Mouse (Mus musculus) spleen, postnatal 4 days (tissue): ENCODE data around the gene Rbpjl.

Experiments used
- DNase-seq, 2 experiments: peaks; one replicate each; pipeline ENCODE4 v3.0.0; 2022; ENCODE audit warnings: low spot score in 2 of 2

Gene Rbpjl

GRCm38 (mm10) chr2:164445399-164446085, 42.6 kb downstream of the Rbpjl start:
- no peak for DNase-seq

GRCm38 (mm10) chr2:164446086-164446469, 43.1 kb downstream of the Rbpjl start:
- DNase-seq: no peak

- no peak for DNase-seq
Observed at GRCm38 (mm10) chr2:164448140-164448539, 45.2 kb downstream of the Rbpjl start.

- DNase-seq: no peak
Observed at GRCm38 (mm10) chr2:164448921-164449320, 46.0 kb downstream of the Rbpjl start.

GRCm38 (mm10) chr2:164449341-164450042, 46.6 kb downstream of the Rbpjl start:
- DNase-seq: no peak

- no peak for DNase-seq
Observed at GRCm38 (mm10) chr2:164452000-164452676, 49.2 kb downstream of the Rbpjl start.

GRCm38 (mm10) chr2:164453047-164453757, 50.3 kb downstream of the Rbpjl start:
- DNase-seq: no peak

GRCm38 (mm10) chr2:164453887-164454500, 51.1 kb downstream of the Rbpjl start:
- DNase-seq: no peak

GRCm38 (mm10) chr2:164454846-164455245, 51.9 kb downstream of the Rbpjl start:
- no peak for DNase-seq

- no peak for DNase-seq
Observed at GRCm38 (mm10) chr2:164455421-164456190, 52.7 kb downstream of the Rbpjl start.

- no peak for DNase-seq
Observed at GRCm38 (mm10) chr2:164456413-164456812, 53.5 kb downstream of the Rbpjl start.

GRCm38 (mm10) chr2:164456864-164457300, 53.9 kb downstream of the Rbpjl start, which contains the start of gene Sys1:
TSS of gene Sys1 (plus strand) at chr2:164456964.
- DNase-seq: no peak

GRCm38 (mm10) chr2:164457942-164458341, 55.0 kb downstream of the Rbpjl start:
- DNase-seq: no peak

GRCm38 (mm10) chr2:164458535-164458934, 55.6 kb downstream of the Rbpjl start:
- no peak for DNase-seq

GRCm38 (mm10) chr2:164460745-164461551, 58.0 kb downstream of the Rbpjl start, which contains the start of gene Gm20458:
TSS of gene Gm20458 (plus strand) at chr2:164460967.
- peak; percentile 90 to 94 for DNase-seq
